Mouse (Mus musculus): ENCODE data around the gene Pomgnt1. TPM values are rescaled to one million over a fixed set of nuclear protein-coding genes. Genes with fewer than 3 reads are reported as not detected.

Gene Pomgnt1
- polyA plus RNA-seq, 1 experiment from 2014 or later = 26.6 TPM

DNA sequence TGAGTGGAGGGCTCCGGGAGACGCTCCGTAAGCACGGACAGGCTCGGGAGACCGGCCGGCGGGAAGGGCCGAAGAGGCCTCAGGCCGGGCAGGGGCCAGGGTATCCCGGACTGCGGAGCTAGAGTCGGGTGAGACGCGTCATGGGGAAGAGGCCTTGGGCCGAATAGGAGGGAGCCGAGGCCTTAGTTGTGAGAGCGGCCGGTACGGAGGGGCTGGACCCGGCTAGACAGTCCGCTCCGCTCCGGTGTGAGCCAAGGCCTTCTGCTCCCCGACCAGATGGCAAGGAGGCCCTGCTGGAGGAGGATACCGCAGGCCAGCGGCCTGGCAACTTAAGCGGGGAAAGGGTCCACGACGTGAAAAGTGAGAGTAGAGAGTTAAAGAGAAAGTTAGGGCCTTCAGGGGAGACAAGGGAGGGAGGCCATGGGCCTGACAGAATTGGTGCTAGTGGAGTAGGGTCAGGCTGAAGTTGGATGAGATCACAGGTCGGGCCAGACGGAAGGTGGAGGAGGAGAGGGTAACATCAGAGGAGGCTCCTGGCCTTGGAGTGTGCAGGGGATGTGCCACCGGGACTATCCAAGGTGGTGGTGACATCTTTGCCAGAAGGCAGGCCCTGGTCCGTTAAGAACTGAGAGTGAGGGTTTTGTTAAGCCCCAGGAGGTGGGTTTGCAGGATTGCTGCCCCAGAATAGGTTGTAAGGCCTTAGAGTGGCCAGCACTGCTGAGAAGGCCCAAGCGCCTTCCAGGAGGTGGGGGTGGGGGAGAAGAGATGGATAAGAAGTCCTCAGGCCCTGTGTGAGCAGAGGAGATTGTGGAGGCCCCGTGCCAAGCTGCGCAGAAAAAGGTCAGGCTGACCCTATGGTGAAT lies 47.0 kb upstream of the Pomgnt1 start:
- Histone ChIP-seq H3K4me1 (replicated peaks; ENCODE audit: control insufficient read depth, insufficient read depth) (peaks cover 9% of the 10 kb centered on the region; the same call in 1 of the 2 replicates), H3K9me3 (ENCODE audit: control insufficient read depth, low read length) (no peaks in the 10 kb centered on the region), H3K9ac (ENCODE audit: low read length) (peak overlapping the region; percentile 99), H3K36me3 (ENCODE audit: control insufficient read depth, insufficient read depth, low read length) (peaks cover 5% of the 10 kb centered on the region), H3K4me3 (ENCODE audit: low read depth, low read length) (peak overlapping the region; percentile 99), H3K27ac (replicated peaks) (peak overlapping the region; percentile 98), H3K4me2 (replicated peaks; ENCODE audit: low read depth) (peak overlapping the region; percentile 81), H3K27me3 (ENCODE audit: control insufficient read depth, insufficient read depth, low read length) (no peaks in the 10 kb centered on the region)
- TF ChIP-seq CTCF (IDR thresholded peaks at IDR 0.05; ENCODE audit: low read depth) = no peak
- no peak for TF ChIP-seq EP300 (optimal IDR thresholded peaks at IDR 0.05)
- ATAC-seq (ENCODE audit: low FRiP score, low TSS enrichment) (peak; percentile 15), DNase-seq (ENCODE audit: low spot score) (peak; percentile 60)
- WGBS = 2% methylated on average over 37 of the region's 37 CpGs

DNA sequence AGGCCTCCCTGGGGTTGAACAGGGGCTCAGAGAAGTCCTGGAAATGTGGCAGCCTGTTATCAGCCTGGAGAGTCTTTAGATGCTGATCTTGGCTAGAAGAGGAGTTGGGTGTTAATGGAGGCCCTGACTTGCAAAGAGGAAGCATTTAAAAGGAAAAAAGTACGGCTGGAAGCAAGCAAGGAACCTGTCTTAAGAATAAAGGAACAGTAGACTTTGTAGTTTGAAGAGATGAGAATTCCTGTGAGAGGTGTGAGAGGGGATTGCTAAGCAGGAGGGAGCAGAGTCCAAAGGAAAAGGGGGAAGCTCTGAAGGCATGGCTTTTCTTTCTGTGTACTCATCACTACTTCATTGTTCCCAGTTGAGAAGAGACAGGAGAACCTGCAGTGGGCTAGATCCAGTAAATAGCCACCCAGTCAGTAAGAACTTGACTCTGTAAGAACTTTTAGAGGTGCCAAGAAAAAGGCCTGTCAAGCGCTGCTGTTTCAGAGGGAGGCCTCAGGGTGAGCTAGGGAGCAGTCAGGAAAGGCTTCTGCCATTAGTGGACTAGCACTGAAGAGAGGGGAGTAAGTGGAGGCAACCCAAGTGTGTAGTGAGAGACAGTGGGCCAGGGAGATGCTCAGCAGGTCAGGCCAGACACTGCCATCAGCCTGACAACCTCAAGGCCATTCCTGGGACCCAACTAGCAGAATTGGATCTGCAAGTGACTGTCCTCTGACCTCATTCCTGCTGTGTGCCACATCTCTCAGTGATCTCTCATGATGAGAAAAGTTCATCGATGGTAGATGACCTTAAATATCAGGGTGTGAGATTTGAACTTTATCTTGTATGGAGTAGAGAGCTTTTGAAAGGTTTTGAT lies 46.2 kb upstream of the Pomgnt1 start:
- H3K36me3 ChIP-seq (ENCODE audit: control insufficient read depth, insufficient read depth, low read length) = peaks cover 5% of the 10 kb centered on the region
- WGBS = 40% methylated on average over 3 of the region's 3 CpGs
- H3K4me3 ChIP-seq (ENCODE audit: low read depth, low read length) = peak overlapping the region; percentile 99
- no peaks in the 10 kb centered on the region for H3K27me3 ChIP-seq (ENCODE audit: control insufficient read depth, insufficient read depth, low read length)
- no peaks in the 10 kb centered on the region for H3K9me3 ChIP-seq (ENCODE audit: control insufficient read depth, low read length)
- ATAC-seq (ENCODE audit: low FRiP score, low TSS enrichment) (no peak), DNase-seq (ENCODE audit: low spot score) (peak; percentile 36)
- TF ChIP-seq EP300 (optimal IDR thresholded peaks at IDR 0.05) (no peak), CTCF (IDR thresholded peaks at IDR 0.05; ENCODE audit: low read depth) (no peak; the same call in 1 of the 2 replicates)
- H3K4me1 ChIP-seq (replicated peaks; ENCODE audit: control insufficient read depth, insufficient read depth) = peaks cover 9% of the 10 kb centered on the region; the same call in 1 of the 2 replicates
- peak overlapping the region; percentile 81 for H3K4me2 ChIP-seq (replicated peaks; ENCODE audit: low read depth)
- H3K9ac ChIP-seq (ENCODE audit: low read length) = peak overlapping the region; percentile 99
- H3K27ac ChIP-seq (replicated peaks) = peak overlapping the region; percentile 98

DNA sequence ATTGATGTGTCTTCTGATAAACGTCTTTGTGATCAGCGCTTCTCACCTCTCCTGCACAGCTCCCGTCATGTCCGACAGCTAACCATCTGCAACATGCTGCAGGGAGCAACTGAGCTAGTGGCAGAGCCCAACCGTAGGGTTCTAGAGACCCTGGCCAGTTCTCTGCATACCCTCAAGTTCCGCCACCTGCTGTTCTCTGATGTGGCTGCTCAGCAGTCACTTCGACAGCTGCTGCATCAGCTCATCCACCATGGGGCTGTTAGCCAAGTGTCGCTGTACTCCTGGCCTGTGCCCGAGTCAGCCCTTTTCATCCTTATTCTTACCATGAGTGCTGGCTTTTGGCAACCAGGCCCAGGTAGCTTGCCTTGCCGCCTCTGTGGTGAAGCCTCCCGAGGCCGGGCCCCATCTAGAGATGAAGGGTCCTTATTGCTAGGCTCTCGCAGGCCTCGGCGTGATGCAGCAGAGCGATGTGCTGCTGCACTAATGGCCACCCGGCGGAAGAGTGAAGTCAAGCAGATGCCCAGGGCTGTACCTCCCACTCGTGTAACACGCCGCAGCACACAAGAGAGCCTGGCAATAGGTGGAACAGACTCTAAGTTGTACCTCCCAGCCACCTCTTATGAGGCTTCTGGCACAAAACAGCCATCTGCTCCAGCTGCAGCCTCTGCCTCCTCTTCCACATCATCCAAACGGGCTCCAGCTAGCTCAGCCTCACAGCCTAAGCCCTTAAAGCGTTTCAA lies 35.0 kb upstream of the Pomgnt1 start:
- Histone ChIP-seq H3K4me1 (replicated peaks; ENCODE audit: control insufficient read depth, insufficient read depth) (no peaks in the 10 kb centered on the region), H3K9me3 (ENCODE audit: control insufficient read depth, low read length) (no peaks in the 10 kb centered on the region), H3K36me3 (ENCODE audit: control insufficient read depth, insufficient read depth, low read length) (peaks cover 26% of the 10 kb centered on the region), H3K4me3 (ENCODE audit: low read depth, low read length) (no peak overlapping the region), H3K27ac (replicated peaks) (no peak overlapping the region), H3K9ac (ENCODE audit: low read length) (no peak overlapping the region), H3K4me2 (replicated peaks; ENCODE audit: low read depth) (no peak overlapping the region), H3K27me3 (ENCODE audit: control insufficient read depth, insufficient read depth, low read length) (no peaks in the 10 kb centered on the region)
- TF ChIP-seq EP300 (optimal IDR thresholded peaks at IDR 0.05) (no peak), CTCF (IDR thresholded peaks at IDR 0.05; ENCODE audit: low read depth) (no peak)
- WGBS = 90% methylated on average over 23 of the region's 23 CpGs
- no peak for ATAC-seq (ENCODE audit: low FRiP score, low TSS enrichment)
- no peak for DNase-seq (ENCODE audit: low spot score)

DNA sequence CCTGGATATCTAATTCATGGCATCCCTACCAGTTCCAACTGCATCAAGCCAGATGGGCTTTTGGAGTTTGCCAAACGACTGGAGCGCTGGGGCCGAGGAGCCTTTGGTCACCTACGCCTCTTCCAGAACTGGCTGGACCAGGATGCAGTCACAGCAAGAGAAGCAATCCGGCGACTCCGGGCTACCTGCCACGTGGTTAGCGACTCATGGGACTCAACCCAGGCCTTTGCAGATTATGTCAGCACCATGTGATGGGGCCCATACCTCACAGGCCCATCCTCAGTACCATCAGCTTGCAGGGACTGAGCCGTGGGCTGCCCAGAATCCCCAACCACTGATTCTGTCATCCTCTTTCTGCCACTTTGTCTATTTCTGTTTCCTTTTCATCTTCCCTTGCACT lies 27.3 kb upstream of the Pomgnt1 start:
- Histone ChIP-seq H3K4me1 (replicated peaks; ENCODE audit: control insufficient read depth, insufficient read depth) (no peaks in the 10 kb centered on the region), H3K27ac (replicated peaks) (no peak overlapping the region), H3K4me2 (replicated peaks; ENCODE audit: low read depth) (no peak overlapping the region), H3K9me3 (ENCODE audit: control insufficient read depth, low read length) (no peaks in the 10 kb centered on the region), H3K27me3 (ENCODE audit: control insufficient read depth, insufficient read depth, low read length) (no peaks in the 10 kb centered on the region), H3K4me3 (ENCODE audit: low read depth, low read length) (no peak overlapping the region), H3K9ac (ENCODE audit: low read length) (no peak overlapping the region), H3K36me3 (ENCODE audit: control insufficient read depth, insufficient read depth, low read length) (peaks cover 40% of the 10 kb centered on the region)
- ATAC-seq (ENCODE audit: low FRiP score, low TSS enrichment) = no peak
- no peak for DNase-seq (ENCODE audit: low spot score)
- WGBS = 85% methylated on average over 10 of the region's 10 CpGs
- TF ChIP-seq CTCF (IDR thresholded peaks at IDR 0.05; ENCODE audit: low read depth) (no peak), EP300 (optimal IDR thresholded peaks at IDR 0.05) (no peak)

DNA sequence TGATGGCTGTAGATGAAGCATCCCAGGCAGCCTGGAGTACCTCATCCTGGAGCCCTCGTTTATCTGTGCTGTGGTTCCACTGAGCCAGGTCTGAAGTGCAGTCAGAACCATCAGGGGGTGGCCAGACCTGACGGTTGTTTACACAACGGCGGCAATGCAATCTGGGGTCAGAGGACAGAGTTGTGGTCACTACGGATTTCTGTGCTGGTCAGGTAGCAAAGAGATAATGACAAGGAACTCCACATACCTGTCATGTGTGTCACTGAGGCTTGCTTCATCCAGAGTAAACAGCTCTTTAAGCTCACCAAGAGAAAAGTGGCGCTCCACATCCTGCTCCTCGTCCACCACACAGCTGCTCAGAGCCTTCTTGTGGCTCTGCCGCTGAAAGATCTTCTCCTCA lies 26.4 kb upstream of the Pomgnt1 start:
- Histone ChIP-seq H3K4me3 (ENCODE audit: low read depth, low read length) (no peak overlapping the region), H3K27me3 (ENCODE audit: control insufficient read depth, insufficient read depth, low read length) (no peaks in the 10 kb centered on the region), H3K27ac (replicated peaks) (no peak overlapping the region), H3K36me3 (ENCODE audit: control insufficient read depth, insufficient read depth, low read length) (peaks cover 37% of the 10 kb centered on the region), H3K4me2 (replicated peaks; ENCODE audit: low read depth) (no peak overlapping the region), H3K9ac (ENCODE audit: low read length) (no peak overlapping the region), H3K4me1 (replicated peaks; ENCODE audit: control insufficient read depth, insufficient read depth) (no peaks in the 10 kb centered on the region), H3K9me3 (ENCODE audit: control insufficient read depth, low read length) (no peaks in the 10 kb centered on the region)
- ATAC-seq (ENCODE audit: low FRiP score, low TSS enrichment) (peak; percentile 71), DNase-seq (ENCODE audit: low spot score) (peak; percentile 31)
- 64% methylated on average over 8 of the region's 8 CpGs for WGBS
- TF ChIP-seq CTCF (IDR thresholded peaks at IDR 0.05; ENCODE audit: low read depth) (no peak), EP300 (optimal IDR thresholded peaks at IDR 0.05) (no peak)
